Mouse (Mus musculus) lung, adult 18-20 months (tissue): Measurements from ENCODE around the gene Dnajc22.

Source experiments
- DNase-seq, 2 experiments: peaks; one replicate each; pipeline ENCODE4 v3.0.0; 2022; ENCODE audit warnings: mixed read lengths in 2 of 2

Dnajc22 gene

GRCm38 (mm10) chr15:99116539-99116938 is 23.6 kb downstream of the Dnajc22 start:
- no peak for DNase-seq

GRCm38 (mm10) chr15:99120814-99121213 is 27.8 kb downstream of the Dnajc22 start:
- DNase-seq: no peak

GRCm38 (mm10) chr15:99122642-99123041 is 29.7 kb downstream of the Dnajc22 start:
- no peak for DNase-seq

- DNase-seq: no peak
Observed at GRCm38 (mm10) chr15:99125711-99126080, 32.7 kb downstream of the Dnajc22 start, which contains the start of gene Spats2. TSS of gene Spats2 (plus strand) at chr15:99125916.

GRCm38 (mm10) chr15:99126081-99126815 is 33.3 kb downstream of the Dnajc22 start:
- DNase-seq: peak; percentile 81 to 86

- DNase-seq: no peak
Observed at GRCm38 (mm10) chr15:99126816-99127365, 33.9 kb downstream of the Dnajc22 start.

GRCm38 (mm10) chr15:99127851-99128522 is 35.0 kb downstream of the Dnajc22 start:
- DNase-seq: no peak

GRCm38 (mm10) chr15:99129441-99129840 is 36.5 kb downstream of the Dnajc22 start:
- DNase-seq: no peak

GRCm38 (mm10) chr15:99129956-99130910 is 37.3 kb downstream of the Dnajc22 start:
- no peak for DNase-seq

- no peak for DNase-seq
Observed at GRCm38 (mm10) chr15:99138389-99138788, 45.4 kb downstream of the Dnajc22 start.

- peak in 1 of 2 experiments; percentile 34 for DNase-seq
Observed at GRCm38 (mm10) chr15:99139669-99140068, 46.7 kb downstream of the Dnajc22 start.

- DNase-seq: no peak
Observed at GRCm38 (mm10) chr15:99150516-99150915, 57.5 kb downstream of the Dnajc22 start.

GRCm38 (mm10) chr15:99151324-99151723 is 58.4 kb downstream of the Dnajc22 start:
- DNase-seq: no peak

GRCm38 (mm10) chr15:99153466-99153865 is 60.5 kb downstream of the Dnajc22 start:
- no peak for DNase-seq
